Mouse (Mus musculus) layer of hippocampus, postnatal 25 days (tissue): Measurements from ENCODE around the gene Adarb2. TPM values are rescaled to one million over a fixed set of nuclear protein-coding genes. Genes with fewer than 3 reads are reported as not detected.

Experiments
- DNase-seq, 2 experiments: peaks; one replicate each; pipeline ENCODE4 v3.0.0; 2022; ENCODE audit warnings: mixed read lengths in 2 of 2, low spot score in 1 of 2; ENCODE audit errors: extremely low spot score in 1 of 2
- total RNA-seq, 2 experiments: library from RNA; stranded (reverse); gene quantifications; 2 replicates each; pipeline ENCODE4 v1.2.3; 2021

Adarb2 gene
- total RNA-seq, 2 experiments from 2014 or later: 29.3 to 36.3 TPM

DNA sequence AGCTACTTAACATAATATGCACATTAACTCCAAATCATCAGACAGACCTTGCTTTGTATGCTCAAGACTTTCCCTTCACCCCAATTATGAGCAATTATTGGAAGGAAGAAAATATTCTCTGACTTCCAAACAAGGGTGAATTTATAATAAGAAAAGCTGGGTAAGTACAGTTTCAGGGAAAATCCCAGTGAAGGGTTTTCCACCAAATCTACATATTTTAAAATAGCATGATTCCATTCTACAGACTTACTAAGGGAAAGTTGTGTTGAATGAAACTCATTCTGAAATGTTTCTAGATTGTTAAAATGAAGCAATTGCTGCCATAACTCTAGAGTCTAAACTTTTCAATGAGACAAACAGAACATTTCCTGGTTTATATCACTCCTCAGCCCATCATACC lies 277.3 kb downstream of the Adarb2 start:
- no peak for DNase-seq

DNA sequence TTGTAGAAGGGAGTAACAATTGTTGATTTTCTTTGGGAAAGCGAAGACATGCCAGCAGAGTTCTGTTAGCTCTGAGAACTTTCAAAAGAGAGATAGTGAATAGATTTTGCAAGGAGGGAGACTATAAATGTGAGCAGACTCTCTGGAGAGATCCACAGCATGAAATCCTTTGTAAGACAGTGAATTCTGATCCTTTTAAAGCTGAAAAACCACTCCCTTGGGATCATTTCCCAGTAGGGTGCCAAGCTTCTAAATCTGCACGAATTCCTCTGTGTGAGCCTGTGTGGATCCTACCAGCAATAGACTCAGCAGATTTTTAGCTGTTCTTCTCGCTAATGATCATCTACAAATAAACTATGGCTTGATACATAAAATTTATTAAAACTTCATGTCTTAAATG lies 278.7 kb downstream of the Adarb2 start:
- DNase-seq: no peak

DNA sequence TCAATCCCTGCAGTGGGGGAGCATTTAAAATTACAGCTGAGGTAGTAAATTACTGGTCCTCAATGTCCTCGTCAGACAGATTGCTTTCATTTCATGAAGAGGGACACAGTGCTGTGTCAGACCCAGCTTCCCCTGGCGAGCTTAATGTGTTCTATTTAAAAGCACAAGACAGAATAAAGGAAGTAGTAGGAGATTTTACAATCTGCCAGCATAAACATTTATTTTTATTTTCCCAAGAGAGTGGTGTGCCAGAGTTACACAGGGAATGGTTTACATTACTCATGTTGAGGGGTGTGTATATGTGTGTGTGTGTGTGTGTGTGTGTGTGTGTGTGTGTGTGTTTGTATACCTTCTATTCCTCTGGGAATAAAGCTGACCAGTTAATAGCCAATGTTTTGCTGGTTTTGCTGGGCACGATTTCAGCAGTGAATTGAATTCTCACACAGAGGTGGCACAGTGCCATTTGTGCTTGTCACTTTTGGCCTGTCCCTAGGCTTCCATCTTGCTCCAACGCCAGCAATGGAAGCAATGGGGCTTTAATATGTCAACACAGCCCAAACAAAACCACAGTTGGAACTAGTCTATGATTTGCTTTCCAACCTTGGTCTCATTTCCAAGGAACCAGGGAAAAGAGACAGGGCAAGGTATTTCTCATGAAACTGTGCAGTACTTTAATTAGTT lies 282.1 kb downstream of the Adarb2 start:
- no peak for DNase-seq

DNA sequence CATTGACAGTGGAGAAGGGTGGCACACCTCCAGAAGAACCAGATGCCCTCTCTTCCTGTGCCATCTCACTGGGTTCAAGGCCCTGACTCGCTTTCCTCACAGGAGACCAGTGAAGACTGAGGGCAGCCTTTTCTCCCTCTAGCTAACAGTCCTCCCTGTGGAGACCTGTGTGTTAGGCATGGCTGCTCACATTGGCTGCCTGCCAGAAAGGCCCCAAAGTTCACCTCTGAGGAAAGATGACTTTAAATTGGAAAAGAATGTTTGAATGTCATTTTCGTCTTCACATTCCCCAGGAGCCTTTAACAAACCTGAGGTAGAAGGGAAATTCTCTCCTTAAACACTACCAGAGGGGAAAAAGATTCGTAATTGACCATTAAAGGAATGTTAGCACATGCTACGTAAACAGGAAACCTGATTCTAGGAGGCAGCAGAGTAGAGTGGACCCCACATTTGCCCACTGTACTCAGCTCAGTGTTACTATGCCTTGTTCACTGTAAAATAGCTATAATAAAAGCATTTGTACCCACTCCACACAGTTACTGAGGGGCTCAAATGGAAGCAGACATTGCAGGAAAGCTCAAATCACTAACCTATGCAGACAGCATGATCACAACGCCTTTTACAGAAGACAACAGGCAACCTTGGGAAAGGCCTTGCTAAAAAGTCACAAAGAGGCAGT lies 285.2 kb downstream of the Adarb2 start:
- DNase-seq: no peak

DNA sequence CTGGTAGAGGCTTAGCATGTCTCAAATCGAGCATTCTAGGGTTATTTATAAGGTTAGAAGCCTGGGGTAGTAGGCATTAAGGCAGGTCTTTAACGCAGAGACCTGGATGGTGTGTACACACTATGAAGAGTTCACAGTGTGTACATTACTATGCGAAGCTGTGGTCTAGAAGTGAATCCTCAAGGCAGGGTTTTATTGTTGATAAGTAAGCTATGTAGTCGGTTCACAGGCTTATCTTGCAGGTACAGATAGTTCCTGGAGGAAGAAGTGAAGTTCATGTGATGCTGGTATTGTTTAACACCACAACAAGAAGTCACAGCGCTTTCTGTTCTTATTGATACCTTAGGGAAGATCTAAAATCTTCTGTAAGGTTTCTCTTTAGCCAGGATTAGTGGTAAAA lies 290.7 kb downstream of the Adarb2 start:
- DNase-seq: no peak

DNA sequence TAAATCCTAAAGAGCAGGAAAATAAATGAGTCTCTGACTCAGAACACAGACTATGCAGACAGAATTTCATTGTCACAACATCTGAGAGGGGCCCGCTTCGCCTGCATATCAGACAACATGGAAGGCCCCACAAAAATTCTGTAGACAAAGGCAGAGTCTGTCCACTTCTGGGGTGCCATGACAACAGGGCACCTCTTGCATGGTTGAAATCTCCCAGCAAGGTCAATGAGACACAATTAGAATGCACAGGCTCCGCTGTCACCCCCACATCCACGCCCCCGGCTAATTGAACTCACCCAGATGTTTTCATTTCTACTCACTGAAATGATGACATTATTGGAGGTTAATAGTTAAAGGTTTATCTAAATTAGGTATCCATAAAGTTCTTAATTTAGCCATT lies 296.9 kb downstream of the Adarb2 start:
- DNase-seq: no peak

DNA sequence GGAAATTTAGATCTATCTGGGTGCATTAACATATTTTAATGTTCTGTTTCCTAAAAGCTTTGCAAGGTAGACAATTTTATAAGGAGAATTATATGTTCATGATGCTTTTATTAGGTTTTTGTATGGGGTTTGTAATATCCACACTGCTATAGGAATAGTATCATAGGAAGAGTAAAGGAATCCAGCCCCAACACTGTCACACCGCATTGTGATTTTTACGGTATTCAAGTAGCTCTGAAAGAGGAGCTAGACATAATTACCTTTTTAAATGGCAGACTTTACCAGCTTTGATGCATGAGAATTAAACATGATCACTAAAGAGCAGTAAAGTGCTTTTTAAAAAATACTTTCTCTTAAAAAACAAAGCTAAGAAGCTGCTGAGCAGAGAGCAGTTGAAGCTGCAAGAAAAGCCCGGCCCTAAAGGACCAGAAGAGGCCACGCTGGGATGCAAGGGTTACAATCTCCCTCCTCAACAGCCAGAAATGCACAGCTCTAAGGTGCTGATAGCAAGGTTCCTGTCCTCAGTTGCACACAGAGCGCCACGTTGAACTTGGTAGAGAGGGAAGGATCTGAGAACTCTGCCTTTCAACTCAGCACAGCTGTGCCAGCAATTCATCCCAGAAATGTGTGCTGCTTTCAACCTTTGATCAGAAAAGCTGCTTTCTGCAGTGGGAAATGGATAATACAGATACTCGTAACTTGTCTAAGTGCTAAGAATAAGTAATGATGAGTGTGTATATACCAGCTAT lies 308.6 kb downstream of the Adarb2 start:
- DNase-seq: no peak

DNA sequence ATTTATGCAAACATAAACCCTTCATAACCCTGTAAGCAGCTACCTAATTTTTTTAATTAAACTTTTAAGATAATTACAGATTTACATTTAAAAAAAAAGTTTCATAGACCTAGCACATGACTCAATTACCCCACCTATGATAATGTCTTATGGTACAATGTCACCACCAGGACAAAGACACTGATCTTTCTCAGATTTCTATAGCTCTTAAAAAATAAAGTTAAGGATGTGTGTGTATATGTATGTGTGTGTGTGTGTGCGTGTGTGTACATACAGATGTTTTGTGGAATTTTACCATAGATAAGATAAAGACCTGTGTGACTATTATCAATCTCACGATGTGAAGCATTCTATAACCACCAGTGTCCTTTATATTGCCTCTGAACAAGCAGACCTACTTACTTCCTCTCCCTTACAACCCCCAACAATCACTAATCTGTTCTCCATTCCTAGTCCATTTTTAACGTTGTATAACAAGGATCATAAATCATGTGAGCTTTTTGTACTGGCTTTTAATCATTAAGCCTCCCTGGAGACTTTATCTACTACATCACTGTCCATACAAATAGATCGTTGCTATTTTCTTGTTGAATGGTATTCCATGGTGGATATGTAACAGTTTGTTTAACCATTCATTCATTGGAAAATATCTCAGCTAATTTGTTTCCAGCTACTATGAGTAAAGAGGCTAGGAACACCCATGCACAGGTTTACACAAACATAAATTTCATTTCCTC lies 313.5 kb downstream of the Adarb2 start:
- DNase-seq: no peak

DNA sequence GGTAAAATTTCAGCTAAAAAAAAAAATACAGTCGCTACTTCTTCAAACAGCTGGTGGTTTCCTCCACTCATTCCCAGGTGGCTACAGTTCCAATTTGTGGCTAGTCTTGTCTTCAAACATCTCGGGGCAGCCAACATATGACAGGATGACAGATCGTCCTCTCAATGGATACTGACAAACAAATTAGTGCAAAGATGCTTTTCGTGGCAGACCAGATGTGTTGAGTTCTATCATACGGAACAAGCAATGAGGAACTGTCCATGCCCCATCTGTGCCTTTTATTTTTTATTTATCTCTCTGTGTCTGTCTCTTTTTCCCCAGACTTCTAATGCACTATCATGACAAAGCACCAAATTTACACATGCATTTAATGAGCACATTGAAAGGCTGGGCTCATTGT lies 316.5 kb downstream of the Adarb2 start:
- DNase-seq: no peak

DNA sequence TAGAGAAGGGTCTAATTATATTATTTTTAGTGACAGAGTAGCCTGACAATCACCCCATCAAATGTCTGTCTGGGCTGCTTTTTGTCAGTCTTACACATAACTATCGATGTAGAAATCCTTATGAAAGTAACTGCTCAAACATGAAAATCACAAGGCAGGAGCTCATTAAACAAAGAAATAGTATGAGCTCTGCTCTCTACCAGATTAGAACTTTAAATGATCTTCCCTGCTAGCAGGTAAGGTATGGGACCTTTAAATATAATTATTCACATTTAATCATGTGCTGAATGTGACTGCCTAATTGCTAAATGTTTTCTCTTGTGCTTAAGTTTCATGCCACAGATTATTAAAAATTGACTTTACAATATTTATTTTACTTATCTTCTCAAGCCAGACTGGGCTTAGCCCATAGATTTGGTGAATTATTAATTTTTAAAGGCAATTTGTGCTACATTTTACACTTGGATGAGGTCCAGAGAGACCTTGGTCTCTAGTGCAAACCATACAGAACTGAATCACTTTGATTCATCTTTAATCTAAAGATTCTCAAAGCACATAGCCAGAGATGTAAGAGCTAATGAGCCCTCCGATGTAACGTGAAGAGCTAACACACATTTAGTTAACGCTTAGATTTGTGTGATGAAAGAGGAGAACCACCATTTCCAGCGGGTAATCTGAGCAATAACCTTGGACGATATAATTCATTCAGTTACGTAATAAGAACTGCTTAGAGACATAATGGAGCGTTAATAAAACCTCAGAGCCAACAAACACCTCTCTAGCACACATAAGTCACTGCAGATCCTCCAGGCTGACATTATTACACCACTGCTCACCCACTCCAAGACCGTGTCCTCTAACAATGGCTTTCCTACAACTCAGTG lies 323.3 kb downstream of the Adarb2 start:
- DNase-seq: no peak

DNA sequence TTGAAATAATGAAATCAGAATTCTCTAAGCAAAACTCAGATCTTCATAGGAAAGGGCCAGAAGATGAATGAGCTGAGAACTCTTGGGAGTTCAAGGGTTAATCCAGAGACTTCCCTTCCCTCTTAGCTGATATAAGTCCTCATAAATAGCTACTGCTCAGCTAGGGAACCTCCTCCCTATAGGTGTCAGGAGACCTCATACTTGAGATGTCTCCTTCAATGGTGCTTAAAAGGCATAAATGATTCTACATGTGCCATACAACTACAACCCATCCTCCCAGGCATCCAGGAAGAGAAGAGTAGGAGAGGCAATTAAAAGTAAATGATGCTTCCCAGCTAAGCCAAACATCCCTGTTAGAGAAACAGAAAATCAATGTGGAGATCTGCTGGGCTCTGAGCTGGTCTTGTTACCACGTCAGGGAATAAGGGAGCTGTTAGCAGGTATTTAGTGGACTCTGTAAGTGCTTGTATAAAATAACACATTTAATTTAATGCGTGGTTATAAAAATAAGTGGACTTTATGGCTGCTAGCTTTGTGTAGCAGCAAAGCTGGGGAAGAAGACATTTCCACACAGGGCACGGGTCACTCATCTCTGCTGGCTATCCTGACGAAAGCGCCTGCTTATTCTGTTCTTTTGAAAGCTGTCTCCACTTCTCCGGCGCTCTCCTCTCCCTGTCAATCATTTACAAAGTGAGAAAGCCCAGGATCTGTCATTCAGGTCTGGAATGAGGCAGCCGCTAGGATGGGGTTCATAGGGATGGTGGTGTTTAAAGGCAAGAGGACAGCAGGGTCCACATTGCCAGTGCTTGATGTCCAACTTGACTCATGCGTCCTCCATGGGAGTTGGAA lies 331.8 kb downstream of the Adarb2 start:
- DNase-seq: no peak

DNA sequence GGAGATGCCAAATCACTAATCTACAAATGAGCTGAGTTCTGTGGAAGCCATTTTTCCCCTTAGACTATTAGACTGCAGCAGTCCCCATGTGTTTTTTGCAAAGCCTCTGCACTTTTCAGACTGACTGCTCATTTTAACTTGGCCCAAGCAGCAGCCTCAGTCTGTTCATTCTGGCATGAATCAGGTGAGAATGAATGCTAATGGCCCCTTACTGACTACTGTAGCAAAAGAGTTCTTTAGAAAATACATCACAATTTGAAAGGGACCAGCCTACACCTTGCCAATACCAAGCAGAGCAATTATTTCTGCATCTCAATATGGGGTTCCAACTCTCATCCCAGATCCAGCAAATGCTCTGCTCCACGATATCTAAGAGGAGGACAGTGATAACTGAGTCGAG lies 335.8 kb downstream of the Adarb2 start:
- no peak for DNase-seq

DNA sequence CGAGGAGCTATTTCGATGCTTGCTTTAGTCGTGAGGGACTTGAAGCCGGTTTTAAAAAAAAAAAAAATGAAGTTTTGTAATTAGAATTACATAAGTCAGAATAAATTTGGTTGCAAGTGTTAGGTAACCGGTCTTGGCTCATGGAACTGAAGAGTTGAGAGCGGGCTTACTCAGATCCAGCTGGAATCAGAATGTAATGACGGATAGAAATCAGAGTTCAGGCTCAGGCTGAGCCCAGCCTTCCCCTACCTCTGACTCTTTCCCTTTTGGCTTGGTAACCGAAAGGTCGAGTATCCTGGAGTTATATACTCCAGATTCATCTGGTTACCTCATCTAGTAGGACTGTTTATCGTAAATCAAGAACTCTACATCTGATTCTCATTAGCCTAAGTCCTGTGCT lies 336.2 kb downstream of the Adarb2 start:
- DNase-seq: no peak

DNA sequence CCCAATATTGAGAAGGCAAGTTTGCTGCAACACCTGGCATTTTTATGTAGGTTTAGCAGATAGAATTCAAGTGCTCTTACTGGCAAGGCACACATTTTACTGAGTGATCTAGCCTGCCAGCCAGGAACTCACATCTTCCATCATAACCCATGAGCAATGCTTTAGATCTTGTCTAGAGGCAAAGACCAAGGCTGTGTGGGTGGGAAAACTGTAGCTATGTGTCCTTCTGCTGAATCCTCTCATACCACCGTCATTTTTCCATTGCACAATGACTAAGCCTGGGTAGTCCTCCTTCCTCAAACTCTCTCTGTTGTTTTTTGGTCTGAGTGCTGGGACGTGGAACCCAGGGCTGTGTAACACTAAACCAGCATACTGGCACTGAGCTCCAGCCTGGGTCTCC lies 340.0 kb downstream of the Adarb2 start:
- no peak for DNase-seq

DNA sequence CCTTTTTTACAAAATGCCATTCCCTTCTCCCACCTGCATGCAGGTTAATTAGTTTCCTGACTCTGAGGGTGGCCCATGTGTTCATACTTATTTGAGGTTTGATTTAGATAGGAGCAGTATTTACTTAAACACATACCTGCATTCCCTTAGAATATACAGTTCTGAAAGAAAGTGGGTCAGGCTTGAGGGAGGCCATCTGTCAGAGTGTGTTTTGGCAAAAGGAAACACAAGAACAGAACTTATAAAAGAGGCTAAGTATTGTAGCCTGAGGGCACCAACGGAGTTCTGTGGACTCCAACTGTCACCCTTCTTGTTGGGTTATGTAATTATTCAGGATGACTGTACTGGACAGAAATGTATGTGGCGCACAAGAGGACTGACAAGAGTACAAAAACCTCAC lies 349.6 kb downstream of the Adarb2 start:
- no peak for DNase-seq

DNA sequence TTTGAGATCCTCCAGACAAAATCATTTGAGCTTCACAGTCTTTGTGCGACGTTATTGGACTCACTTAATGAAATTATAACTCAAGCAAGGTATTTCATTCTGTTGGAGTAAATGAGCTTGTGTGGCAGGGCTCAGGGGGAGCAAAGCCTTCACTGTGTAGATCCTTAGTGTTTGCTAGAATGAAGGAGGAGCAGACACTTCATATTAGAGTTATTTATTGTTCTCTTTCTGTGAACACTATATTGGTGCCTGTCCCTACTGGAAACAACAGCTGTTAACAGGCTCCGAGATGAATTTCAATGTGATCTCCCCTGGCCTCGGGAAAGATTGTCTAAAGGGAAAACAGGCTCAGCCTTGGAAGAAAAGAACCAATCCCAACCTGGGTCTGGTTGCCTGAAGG lies 355.1 kb downstream of the Adarb2 start:
- no peak for DNase-seq

DNA sequence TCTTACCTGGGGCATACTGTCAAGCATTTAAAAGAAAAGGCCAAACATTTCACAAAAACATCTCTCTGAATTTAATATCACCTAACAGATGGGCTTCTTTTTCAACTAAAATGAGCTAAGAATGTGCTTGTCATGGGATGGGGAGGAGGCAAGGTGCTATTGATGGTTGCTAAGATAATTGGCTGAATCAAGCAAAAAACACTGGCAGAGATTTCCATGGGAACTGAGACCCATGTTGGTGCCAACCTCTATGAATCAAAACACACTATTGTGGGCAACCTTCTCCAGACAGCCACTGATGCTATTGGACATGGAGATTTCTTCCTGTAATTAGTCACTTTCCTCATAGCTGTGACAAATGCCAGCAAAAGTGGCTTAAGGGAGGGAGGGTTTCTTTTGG lies 357.8 kb downstream of the Adarb2 start:
- DNase-seq: no peak

DNA sequence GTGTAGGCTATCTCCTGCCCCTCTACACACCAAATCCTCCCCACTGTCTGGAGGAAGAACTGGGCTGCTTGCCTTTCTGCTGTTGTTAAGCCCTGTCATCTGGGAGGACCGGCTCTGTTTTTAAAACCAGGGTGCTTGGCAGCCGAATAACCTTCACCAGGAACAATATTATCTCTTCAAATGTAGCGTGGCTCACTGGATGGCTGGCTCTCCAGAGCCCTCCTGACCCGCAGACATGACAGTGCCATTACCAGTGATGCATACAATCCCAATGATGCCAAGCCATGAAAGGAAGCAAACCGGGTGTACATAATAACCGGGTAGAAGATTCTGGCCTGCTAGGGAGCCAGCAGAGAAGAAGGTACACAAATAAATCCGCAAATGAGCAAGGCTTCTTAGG lies 360.5 kb downstream of the Adarb2 start:
- no peak for DNase-seq
